Mouse (Mus musculus): ENCODE results near the gene Acsl1.

DNA sequence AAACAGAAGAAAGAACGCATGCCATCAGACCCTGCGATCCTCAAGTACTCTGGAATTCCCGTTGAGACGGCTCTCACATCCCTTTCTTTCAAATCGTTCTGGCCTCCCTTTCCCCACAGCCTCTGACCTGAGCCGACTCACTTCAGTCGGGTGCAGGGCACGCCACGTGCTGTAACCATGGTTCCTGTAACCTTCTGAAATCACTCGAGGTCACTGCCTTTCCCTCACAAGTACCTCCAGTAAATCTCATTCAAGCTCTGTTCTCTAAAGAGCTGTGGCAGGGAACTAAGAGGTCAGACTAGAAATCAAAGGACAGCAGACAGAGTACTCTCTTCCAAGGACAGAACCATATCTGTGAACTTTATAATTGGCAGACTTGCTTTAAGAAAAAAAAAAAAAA lies 32.3 kb upstream of the Acsl1 start:
- no peak for TF ChIP-seq CTCF (IDR thresholded peaks at IDR 0.05; ENCODE audit: borderline replicate concordance, control insufficient read depth, extremely low read depth, insufficient read depth, low read length, poor library complexity)
- TF ChIP-seq POLR2A (IDR thresholded peaks at IDR 0.05; ENCODE audit: control insufficient read depth, extremely low read depth, insufficient read depth, low read length, poor library complexity) = no peak
